ENCODE assay signal across 10 mouse cellular contexts in genomic region chr6:73249851-73250250, GRCm38 (mm10). TPM values are rescaled to one million over a fixed set of nuclear protein-coding genes. Genes with fewer than 3 reads are reported as not detected.
A peak's percentile ranks its signal among the peaks of the same experiment; 100 is the strongest.
DNase-seq lines count a peak whose midpoint lies in the region; ATAC-seq lines count a peak whose summit lies in the region.
"Had no signal": no experiment of that assay in that cellular context is flagged by ENCODE, and none has a peak within 500 bp of the region (broad histone marks: within the 10 kb centered on the region; RNA-seq: fewer than 3 reads in every experiment).

No protein-coding gene starts in this region.

- peak overlapping the region; percentile 94 for H3K4me3 ChIP-seq in heart, embryonic 11.5 days (ENCODE audit: low read depth, low read length)
- peak overlapping the region; percentile 94; the same call in 1 of the 2 replicates for H3K4me3 ChIP-seq in midbrain, embryonic 10.5 days
- no peak overlapping the region for H3K4me3 ChIP-seq in midbrain, embryonic 11.5 days (ENCODE audit: low read depth, low read length)
- peak overlapping the region; percentile 87 for H3K4me3 ChIP-seq in liver, embryonic 12.5 days

- no peaks in the 10 kb centered on the region for H3K27me3 ChIP-seq in heart, embryonic 11.5 days (ENCODE audit: control insufficient read depth, insufficient read depth, low read length)
- no peaks in the 10 kb centered on the region for H3K27me3 ChIP-seq in midbrain, embryonic 10.5 days (ENCODE audit: low read depth, poor library complexity, severe bottlenecking)
- no peaks in the 10 kb centered on the region for H3K27me3 ChIP-seq in midbrain, embryonic 11.5 days (ENCODE audit: control insufficient read depth, insufficient read depth, low read length)
- H3K27me3 ChIP-seq in liver, embryonic 12.5 days (replicated peaks): no peaks in the 10 kb centered on the region

- no peak overlapping the region for H3K27ac ChIP-seq in heart, embryonic 11.5 days (ENCODE audit: low read depth, low read length)
- H3K27ac ChIP-seq in midbrain, embryonic 10.5 days (replicated peaks): no peak overlapping the region
- H3K27ac ChIP-seq in midbrain, embryonic 11.5 days (ENCODE audit: low read depth, low read length): no peak overlapping the region
- no peak overlapping the region for H3K27ac ChIP-seq in liver, embryonic 12.5 days

- 83% methylated on average over 4 of the region's 4 CpGs for WGBS in heart, embryonic 11.5 days (ENCODE audit: insufficient replicate concordance)
- 88% methylated on average over 4 of the region's 4 CpGs for WGBS in midbrain, embryonic 10.5 days
- WGBS in midbrain, embryonic 11.5 days: 86% methylated on average over 4 of the region's 4 CpGs
- WGBS in liver, embryonic 12.5 days (ENCODE audit: insufficient replicate concordance): 72% methylated on average over 4 of the region's 4 CpGs

- H3K9ac ChIP-seq in heart, embryonic 11.5 days (ENCODE audit: low read depth, low read length): no peak overlapping the region
- no peak overlapping the region for H3K9ac ChIP-seq in midbrain, embryonic 11.5 days (ENCODE audit: low read length)
- no peak overlapping the region for H3K9ac ChIP-seq in liver, embryonic 12.5 days

- DNase-seq in heart, adult 9 months (ENCODE audit: low spot score in 2 of 2): no peak
- DNase-seq in midbrain, embryonic 10.5 days (ENCODE audit: low spot score): no peak
- no peak for DNase-seq in midbrain, embryonic 11.5 days (ENCODE audit: low spot score, missing footprints)
- DNase-seq in testis, postnatal 14 days (ENCODE audit: low spot score): peak; percentile 58
- no peak for DNase-seq in frontal cortex, postnatal 25 days (ENCODE audit: low spot score in 2 of 2)
- DNase-seq in left cerebral cortex, postnatal 25 days (ENCODE audit: low spot score in 2 of 2): no peak
- DNase-seq: cerebellum, postnatal 36 days had no signal

- H3K4me2 ChIP-seq in heart, embryonic 11.5 days: peak overlapping the region; percentile 68
- no peak overlapping the region for H3K4me2 ChIP-seq in midbrain, embryonic 11.5 days
- peak overlapping the region; percentile 81 for H3K4me2 ChIP-seq in liver, embryonic 12.5 days

- H3K4me1 ChIP-seq in heart, embryonic 11.5 days (ENCODE audit: control insufficient read depth, insufficient read depth, low read length): peaks cover 24% of the 10 kb centered on the region
- peaks cover 16% of the 10 kb centered on the region for H3K4me1 ChIP-seq in midbrain, embryonic 10.5 days
- 0 out of 2 replicates have a peak, but pooled peaks cover 5% of the 10 kb centered on the region for H3K4me1 ChIP-seq in midbrain, embryonic 11.5 days (ENCODE audit: control insufficient read depth, insufficient read depth, low read length)
- H3K4me1 ChIP-seq in liver, embryonic 12.5 days: peaks cover 46% of the 10 kb centered on the region

- intact Hi-C loops in left cerebral cortex, postnatal 25 days (cut with DNase I): no loop called here

- ATAC-seq in heart, embryonic 11.5 days (replicated peaks; ENCODE audit: insufficient number of reproducible peaks, low FRiP score, low TSS enrichment): no peak
- ATAC-seq in midbrain, embryonic 11.5 days (ENCODE audit: low FRiP score): no peak
- ATAC-seq in liver, embryonic 12.5 days: no peak
- ATAC-seq: activated CD4-positive, CD25-positive, alpha-beta regulatory T cell, adult 4 months had no signal

- no peaks in the 10 kb centered on the region for H3K9me3 ChIP-seq in heart, embryonic 11.5 days (replicated peaks; ENCODE audit: control insufficient read depth, low read length)
- no peaks in the 10 kb centered on the region for H3K9me3 ChIP-seq in midbrain, embryonic 10.5 days (replicated peaks)
- H3K9me3 ChIP-seq in midbrain, embryonic 11.5 days (ENCODE audit: control insufficient read depth, low read length): no peaks in the 10 kb centered on the region
- H3K9me3 ChIP-seq in liver, embryonic 12.5 days (replicated peaks): no peaks in the 10 kb centered on the region

- H3K36me3 ChIP-seq in heart, embryonic 11.5 days (ENCODE audit: control insufficient read depth, insufficient read depth, low read length): no peaks in the 10 kb centered on the region
- no peaks in the 10 kb centered on the region for H3K36me3 ChIP-seq in midbrain, embryonic 10.5 days
- no peaks in the 10 kb centered on the region for H3K36me3 ChIP-seq in midbrain, embryonic 11.5 days (ENCODE audit: control insufficient read depth, insufficient read depth, low read length)
- peaks cover 3% of the 10 kb centered on the region; the same call in 1 of the 2 replicates for H3K36me3 ChIP-seq in liver, embryonic 12.5 days

RNA-seq across cellular contexts. Expression of gene Suclg1, which starts 1.7 kb away (rescaled TPM):
- polyA plus RNA-seq in heart, embryonic 11.5 days (2014; fragmentation: Nextera tagmentation; extraction: Ambion mirVana): 264 and 298 TPM in 2 replicates
- 170 and 176 TPM in 2 replicates for polyA plus RNA-seq in midbrain, embryonic 10.5 days (2016; fragmentation: Nextera tagmentation; extraction: Ambion mirVana)
- 172 and 175 TPM in 2 replicates for polyA plus RNA-seq in midbrain, embryonic 11.5 days (2014; fragmentation: Nextera tagmentation; extraction: Ambion mirVana)
- polyA plus RNA-seq in liver, embryonic 12.5 days (2016; fragmentation: Nextera tagmentation; extraction: Ambion mirVana): 132 and 137 TPM in 2 replicates
- 100 to 1,000 TPM; 123 to 129 TPM for total RNA-seq in left cerebral cortex, postnatal 25 days (2021)

RNA-seq across cellular contexts. Expression of gene Dnah6, which starts 28.4 kb away (rescaled TPM):
- polyA plus RNA-seq in heart, embryonic 11.5 days (2014; fragmentation: Nextera tagmentation; extraction: Ambion mirVana): 0.03 TPM in 1 of 2 replicates, not detected in the other
- 0.04 and 0.05 TPM in 2 replicates for polyA plus RNA-seq in midbrain, embryonic 10.5 days (2016; fragmentation: Nextera tagmentation; extraction: Ambion mirVana)
- polyA plus RNA-seq in midbrain, embryonic 11.5 days (2014; fragmentation: Nextera tagmentation; extraction: Ambion mirVana): 0.04 and 0.05 TPM in 2 replicates
- 0.02 TPM in 2 replicates for polyA plus RNA-seq in liver, embryonic 12.5 days (2016; fragmentation: Nextera tagmentation; extraction: Ambion mirVana)
- total RNA-seq in left cerebral cortex, postnatal 25 days (2021): under 1 TPM; 0.41 to 0.60 TPM
